Comparison of ENCODE assay signal across 20 mouse cellular contexts in the genomic region with DNA sequence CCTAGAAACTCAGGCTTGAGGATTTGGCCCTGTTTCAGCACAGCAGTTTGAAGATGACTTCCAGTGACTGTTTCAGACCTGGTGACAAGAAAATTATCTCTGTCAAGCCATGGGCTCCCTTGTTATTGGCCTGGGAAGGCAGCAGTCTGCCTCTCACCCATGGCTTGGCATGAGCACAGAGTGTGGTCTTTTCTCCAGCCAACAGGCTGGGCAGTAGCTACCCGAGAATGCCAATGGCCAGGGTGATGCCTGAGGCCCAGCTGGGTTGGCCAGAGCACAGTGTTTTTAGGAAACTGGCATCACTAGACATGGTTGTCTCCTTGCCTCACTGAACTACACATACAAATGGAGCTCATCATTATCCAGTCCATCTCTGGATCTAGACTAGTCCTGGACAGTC.
A peak's percentile ranks its signal among the peaks of the same experiment; 100 is the strongest.
DNase-seq lines count a peak whose midpoint lies in the region; ATAC-seq and TF ChIP-seq lines count a peak whose summit lies in the region.
"Had no signal": no experiment of that assay in that cellular context is flagged by ENCODE, and none has a peak within 500 bp of the region (broad histone marks: within the 10 kb centered on the region; RNA-seq: fewer than 3 reads in every experiment).

No protein-coding gene starts in this region.

- no peaks in the 10 kb centered on the region for H3K27me3 ChIP-seq in hindbrain, postnatal 0 days (ENCODE audit: insufficient read depth, low read length)
- H3K27me3 ChIP-seq in hindbrain, embryonic 11.5 days (ENCODE audit: control insufficient read depth, insufficient read depth, low read length), result no peaks in the 10 kb centered on the region
- H3K27me3 ChIP-seq: forebrain, embryonic 13.5 days; heart, embryonic 15.5 days; Patski had no signal

- H3K9ac ChIP-seq in hindbrain, postnatal 0 days (replicated peaks; ENCODE audit: low read length), result no peak overlapping the region
- H3K9ac ChIP-seq in hindbrain, embryonic 11.5 days (ENCODE audit: low read depth, low read length), result no peak overlapping the region
- H3K9ac ChIP-seq: forebrain, embryonic 13.5 days; forebrain, postnatal 0 days; heart, embryonic 15.5 days had no signal

- peak; percentile 56 to 67 for DNase-seq in cerebellum, postnatal 14 days
- no peak for DNase-seq in cerebellum, adult 18-20 months
- peak; percentile 38 for DNase-seq in gastrocnemius, postnatal 14 days
- no peak for DNase-seq in gastrocnemius, adult 18-20 months (ENCODE audit: low spot score)
- DNase-seq in hindbrain, postnatal 0 days (ENCODE audit: low spot score), result peak; percentile 41
- DNase-seq in hindbrain, embryonic 11.5 days (ENCODE audit: low spot score), result no peak
- DNase-seq in right cerebral cortex, postnatal 10 days (ENCODE audit: low spot score in 2 of 2), result peak; percentile 59 to 64
- no peak for DNase-seq in right cerebral cortex, postnatal 14 days
- DNase-seq: adrenal gland, postnatal 14 days; forebrain, postnatal 0 days; heart, adult 2 months; heart, postnatal 14 days; kidney, adult 11 months; kidney, adult 9 months had no signal

- H3K4me3 ChIP-seq in hindbrain, postnatal 0 days (ENCODE audit: low read length), result no peak overlapping the region
- no peak overlapping the region for H3K4me3 ChIP-seq in hindbrain, embryonic 11.5 days (ENCODE audit: low read depth, low read length)
- H3K4me3 ChIP-seq: embryonic facial prominence, embryonic 10.5 days; forebrain, embryonic 13.5 days; heart, adult 2 months; heart, embryonic 15.5 days had no signal

- 56% methylated on average over 1 of the region's 1 CpGs for WGBS in hindbrain, postnatal 0 days
- WGBS in hindbrain, embryonic 11.5 days, result 86% methylated on average over 1 of the region's 1 CpGs

- H3K27ac ChIP-seq in hindbrain, postnatal 0 days, result 0 out of 2 replicates have a peak overlapping the region, but pooled peaks have one; percentile 27
- no peak overlapping the region for H3K27ac ChIP-seq in hindbrain, embryonic 11.5 days (ENCODE audit: low read depth, low read length)
- H3K27ac ChIP-seq: embryonic facial prominence, embryonic 10.5 days; forebrain, embryonic 13.5 days; heart, adult 2 months; heart, embryonic 15.5 days had no signal

- H3K36me3 ChIP-seq in hindbrain, postnatal 0 days (ENCODE audit: insufficient read depth, low read length), result no peaks in the 10 kb centered on the region
- H3K36me3 ChIP-seq in hindbrain, embryonic 11.5 days (ENCODE audit: control insufficient read depth, insufficient read depth, low read length), result no peaks in the 10 kb centered on the region
- H3K36me3 ChIP-seq: embryonic facial prominence, embryonic 10.5 days; heart, embryonic 15.5 days had no signal

- TF ChIP-seq CTCF in hindbrain, postnatal 0 days (IDR thresholded peaks at IDR 0.05; ENCODE audit: low read depth), result no peak

- ATAC-seq in hindbrain, postnatal 0 days, result 0 out of 2 replicates have a peak, but pooled peaks have one; percentile 40
- ATAC-seq in hindbrain, embryonic 11.5 days (ENCODE audit: low FRiP score), result no peak
- ATAC-seq: activated CD4-positive, CD25-positive, alpha-beta regulatory T cell, adult 4 months; forebrain, embryonic 13.5 days; forebrain, postnatal 0 days; Patski had no signal

- no peaks in the 10 kb centered on the region for H3K9me3 ChIP-seq in hindbrain, postnatal 0 days (ENCODE audit: low read length)
- H3K9me3 ChIP-seq in hindbrain, embryonic 11.5 days (ENCODE audit: control insufficient read depth, low read length), result no peaks in the 10 kb centered on the region
- H3K9me3 ChIP-seq: embryonic facial prominence, embryonic 10.5 days; forebrain, embryonic 13.5 days; heart, embryonic 15.5 days had no signal

- peaks cover 9% of the 10 kb centered on the region for H3K4me1 ChIP-seq in hindbrain, postnatal 0 days (ENCODE audit: insufficient read depth, low read length)
- H3K4me1 ChIP-seq in hindbrain, embryonic 11.5 days (replicated peaks; ENCODE audit: control insufficient read depth, insufficient read depth, low read length), result no peaks in the 10 kb centered on the region

- no peak overlapping the region for H3K4me2 ChIP-seq in hindbrain, postnatal 0 days (ENCODE audit: low read depth, low read length)
- no peak overlapping the region for H3K4me2 ChIP-seq in hindbrain, embryonic 11.5 days (replicated peaks; ENCODE audit: low read depth, low read length)
- H3K4me2 ChIP-seq: forebrain, embryonic 13.5 days; heart, embryonic 11.5 days; heart, embryonic 15.5 days had no signal

- intact Hi-C loops in gastrocnemius, postnatal 14 days (cut with DNase I; ENCODE audit: low total_unique reads), result loop anchor here (10.0 kb wide), 1 partner anchor 124 kb away; no protein-coding TSS in a partner anchor

Comparison
In these comparisons a context has a peak if more than half of its experiments do, and no peak if none do; other contexts are left out.
1. DNase-seq: peak in cerebellum, postnatal 14 days (2 of 2), gastrocnemius, postnatal 14 days (single experiment), hindbrain, postnatal 0 days (single experiment) and right cerebral cortex, postnatal 10 days (2 of 2); none in cerebellum, adult 18-20 months (0 of 2), gastrocnemius, adult 18-20 months (single experiment), hindbrain, embryonic 11.5 days (single experiment) and right cerebral cortex, postnatal 14 days (single experiment).